Mouse (Mus musculus) lung, postnatal 36 days (tissue): ENCODE measurements around the gene Ube2q2.
A peak's percentile ranks its signal among the peaks of the same experiment; 100 is the strongest.
"Not testable (repeated sequence)": the region's sequence is repeated elsewhere in the genome, so short reads cannot be mapped to it uniquely, and the experiment has no call there.

ENCODE experiments used
- DNase-seq: peaks from one replicate; pipeline ENCODE4 v3.0.0; 2022; ENCODE audit warnings: mixed read lengths

The Ube2q2 gene

DNA sequence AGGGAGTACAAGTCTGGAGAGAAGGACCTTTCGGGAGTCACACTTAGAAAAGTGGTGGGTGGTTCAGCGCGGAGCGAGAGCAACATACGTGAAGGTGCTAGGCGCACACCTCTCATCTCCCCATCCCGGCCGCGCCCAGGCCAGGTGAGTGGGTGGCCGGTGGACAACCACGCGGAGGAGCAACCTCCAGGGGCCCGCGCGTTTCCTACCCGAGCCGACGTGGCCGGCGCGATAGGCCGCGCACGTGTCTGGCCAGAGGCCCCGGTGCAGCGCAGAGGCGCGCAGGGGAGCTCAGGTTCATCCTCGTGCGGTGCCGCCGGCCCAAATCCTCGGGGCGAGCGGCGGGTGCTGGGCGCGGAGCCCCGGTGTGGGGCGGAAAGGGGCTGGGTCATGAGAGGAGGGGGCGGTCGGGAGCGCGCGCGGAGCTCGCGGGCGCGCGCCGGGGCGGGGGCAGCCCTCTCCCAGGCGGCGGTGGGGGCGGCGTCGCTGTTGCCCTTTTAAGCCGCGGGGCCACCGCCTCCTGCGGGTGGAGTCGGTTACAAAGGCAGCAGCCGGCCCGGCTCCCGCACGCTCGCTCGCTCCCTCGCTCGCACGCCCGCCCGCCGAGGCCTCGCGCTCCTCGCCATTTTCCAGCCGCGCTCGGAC is at the start of gene Ube2q2:
Gene Ube2q2 (plus strand): TSS at position 1 of the 645 bp plus-strand sequence.
- peak; percentile 74 for DNase-seq

DNA sequence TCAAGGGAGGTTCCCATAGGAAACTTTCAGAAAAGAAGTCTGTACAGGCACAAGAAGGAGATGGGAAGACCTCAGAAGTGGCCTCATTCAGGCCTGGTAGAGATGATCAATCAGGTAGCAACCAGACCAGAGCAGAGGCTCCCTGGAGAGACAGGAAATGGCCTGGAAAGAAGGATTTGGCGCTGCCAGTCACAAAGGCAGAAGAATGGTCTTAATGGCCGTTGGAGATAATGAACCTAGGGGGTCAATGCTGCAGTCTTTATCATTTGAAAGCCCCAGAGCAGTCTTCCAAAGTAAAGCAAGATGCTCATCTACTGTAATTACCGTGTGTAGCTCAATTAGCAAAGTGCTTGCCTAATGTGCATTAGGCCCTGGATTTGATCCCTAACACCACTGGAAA is 47.5 kb upstream of the Ube2q2 start:
- DNase-seq = no peak

GRCm38 (mm10) chr9:55102186-55102835 is 46.3 kb upstream of the Ube2q2 start:
- DNase-seq = no peak

DNA sequence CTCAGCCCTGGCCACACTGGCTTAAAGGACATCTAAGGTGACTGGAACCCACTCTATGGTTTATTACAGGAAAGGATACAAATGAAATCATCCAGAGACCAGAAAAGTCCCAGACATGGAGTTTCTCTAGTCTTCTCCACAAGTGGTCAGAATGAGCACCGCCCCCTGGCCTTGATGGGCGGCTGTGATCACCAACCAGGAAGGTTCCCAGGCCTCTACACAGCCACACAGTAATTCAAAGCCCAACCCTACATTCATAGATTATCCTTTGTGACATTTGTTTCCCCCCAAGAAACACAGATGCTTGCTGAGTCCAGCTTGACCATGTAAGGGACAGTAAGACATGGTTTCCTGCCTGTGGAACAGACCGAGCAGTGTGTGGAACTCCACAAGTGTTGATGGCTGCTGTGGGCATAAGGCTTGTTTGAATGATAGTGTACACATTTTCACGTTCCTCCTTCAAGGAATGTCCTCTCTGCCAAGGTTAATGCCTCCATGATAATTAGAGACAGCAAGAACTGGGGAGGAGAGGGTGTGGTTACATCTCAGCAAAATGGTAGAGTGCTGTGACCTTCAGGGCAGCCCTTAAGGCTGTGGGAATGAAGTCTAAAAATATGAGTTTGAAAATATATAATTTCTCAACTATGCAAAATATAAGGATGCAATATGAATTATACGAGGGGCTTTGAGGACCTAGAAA is 45.6 kb upstream of the Ube2q2 start:
- DNase-seq = no peak

DNA sequence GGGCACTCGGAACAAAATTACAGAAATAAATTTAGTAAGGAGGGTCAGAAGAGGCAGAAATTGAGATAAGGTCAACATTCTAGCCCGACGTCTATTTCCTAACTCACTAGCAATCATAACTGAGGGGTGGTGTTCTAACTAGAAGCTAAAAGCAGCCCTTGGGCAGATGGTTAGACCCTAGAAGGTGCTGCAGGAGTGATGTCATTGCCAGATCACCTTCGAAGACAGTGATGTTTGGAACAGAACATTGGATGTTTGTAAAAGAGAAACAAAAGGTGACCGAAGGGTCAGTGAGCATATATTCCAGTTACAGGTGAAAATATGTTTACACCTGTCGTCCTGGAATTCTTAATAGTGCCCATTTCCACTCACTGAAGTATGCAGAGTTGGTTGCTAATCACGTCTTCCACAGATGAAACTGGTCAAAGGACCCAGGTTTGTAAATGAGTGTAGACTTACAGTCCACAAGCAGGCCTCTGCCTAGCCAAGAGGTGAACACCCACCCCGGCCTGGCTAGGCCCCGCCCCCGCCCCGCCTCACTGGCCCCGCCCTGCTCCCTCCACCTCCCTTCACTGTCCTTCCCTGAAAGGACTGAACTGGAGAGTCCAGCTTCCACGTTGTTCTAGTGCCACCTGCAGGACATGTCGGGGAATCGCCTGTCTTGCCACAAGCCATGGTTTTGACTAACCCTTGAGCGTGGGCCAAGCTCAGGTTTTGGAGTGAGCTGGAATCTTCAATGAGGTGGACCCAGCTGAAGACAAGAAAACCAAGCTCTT is 38.4 kb upstream of the Ube2q2 start:
- peak; percentile 91 for DNase-seq

DNA sequence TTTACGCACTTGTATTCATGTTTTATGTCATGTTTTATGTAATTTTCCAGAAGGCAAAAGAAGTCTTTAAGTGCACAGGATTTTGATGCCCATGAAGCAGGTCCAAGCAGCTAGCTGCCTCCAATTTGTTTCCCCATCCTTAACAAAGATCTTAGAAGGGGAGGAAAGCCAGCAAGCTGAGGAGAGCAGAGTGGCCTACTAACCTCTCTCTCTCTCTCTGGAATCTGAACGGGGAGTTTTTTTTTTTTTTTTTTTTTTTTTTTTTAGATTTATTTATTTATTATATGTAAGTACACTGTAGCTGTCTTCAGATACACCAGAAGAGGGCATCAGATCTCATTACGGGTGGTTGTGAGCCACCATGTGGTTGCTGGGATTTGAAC is 37.8 kb upstream of the Ube2q2 start:
- DNase-seq = not testable (repeated sequence)

DNA sequence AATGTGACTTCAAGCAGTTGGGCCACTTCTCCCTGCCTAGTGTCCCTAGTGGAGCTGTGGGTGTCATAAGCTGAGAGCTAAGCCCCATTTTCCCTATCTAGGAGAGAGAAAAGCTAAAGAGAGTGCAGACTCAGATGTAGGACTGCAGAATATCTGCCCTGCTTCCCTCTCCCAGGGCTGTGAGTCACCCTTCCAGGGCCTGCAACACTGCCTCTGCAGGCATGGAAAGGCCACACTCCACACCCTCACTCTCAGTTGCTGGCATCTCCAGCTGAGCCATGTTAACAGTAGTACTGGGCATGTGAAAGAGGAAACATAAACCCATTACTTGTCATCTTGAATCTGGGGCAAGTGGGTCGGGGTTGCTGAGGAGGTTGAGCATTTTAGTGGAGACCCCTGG is 33.9 kb upstream of the Ube2q2 start:
- no peak for DNase-seq

GRCm38 (mm10) chr9:55117293-55118055 is 31.2 kb upstream of the Ube2q2 start:
- peak; percentile 17 for DNase-seq

- DNase-seq = peak; percentile 45
These were observed 26.1 kb upstream of the Ube2q2 start for GRCm38 (mm10) chr9:55122586-55122985.

GRCm38 (mm10) chr9:55125735-55126134 is 22.9 kb upstream of the Ube2q2 start:
- DNase-seq = no peak

DNA sequence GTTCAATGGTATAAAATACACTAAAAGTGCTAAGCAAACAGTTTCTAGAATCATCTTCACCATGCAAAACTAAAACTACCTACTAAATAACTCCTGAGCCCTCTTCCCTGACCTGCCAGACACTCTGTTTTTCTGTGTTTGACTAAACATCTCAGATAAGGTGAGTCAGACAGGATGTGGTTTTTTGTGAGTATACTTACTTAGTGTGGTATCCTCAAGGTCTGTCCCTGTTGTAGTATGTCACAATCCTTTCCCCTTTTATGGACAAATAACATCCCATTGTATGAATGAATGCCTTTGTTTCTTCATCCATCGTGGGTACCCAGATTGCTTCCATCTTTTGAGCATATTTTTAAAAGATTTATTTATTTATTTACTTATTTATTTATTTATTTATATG is 22.4 kb upstream of the Ube2q2 start:
- DNase-seq = no peak

DNA sequence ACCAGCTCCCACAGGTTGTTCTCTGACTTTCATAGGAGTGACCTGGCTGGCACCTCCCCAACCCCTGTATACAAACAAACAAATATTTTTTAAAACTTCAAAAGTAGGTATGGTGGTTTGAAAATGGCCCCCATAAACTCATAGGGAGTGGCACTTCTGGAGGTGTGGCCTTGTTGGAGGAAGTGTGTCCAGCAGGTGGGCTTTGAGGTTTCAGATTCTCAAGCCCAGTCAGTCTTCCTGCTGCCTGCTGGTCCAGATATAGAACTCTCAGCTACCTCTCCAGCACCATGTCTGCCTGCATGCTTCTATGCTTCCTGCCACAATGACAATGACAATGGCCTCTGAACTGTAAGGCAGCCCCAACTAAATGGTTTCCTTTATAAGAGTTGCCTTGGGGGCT is 16.8 kb upstream of the Ube2q2 start:
- DNase-seq = no peak

- peak; percentile 10 for DNase-seq
These were observed 12.1 kb upstream of the Ube2q2 start for GRCm38 (mm10) chr9:55136576-55136975.

GRCm38 (mm10) chr9:55137112-55137511 is 11.5 kb upstream of the Ube2q2 start:
- DNase-seq = no peak

DNA sequence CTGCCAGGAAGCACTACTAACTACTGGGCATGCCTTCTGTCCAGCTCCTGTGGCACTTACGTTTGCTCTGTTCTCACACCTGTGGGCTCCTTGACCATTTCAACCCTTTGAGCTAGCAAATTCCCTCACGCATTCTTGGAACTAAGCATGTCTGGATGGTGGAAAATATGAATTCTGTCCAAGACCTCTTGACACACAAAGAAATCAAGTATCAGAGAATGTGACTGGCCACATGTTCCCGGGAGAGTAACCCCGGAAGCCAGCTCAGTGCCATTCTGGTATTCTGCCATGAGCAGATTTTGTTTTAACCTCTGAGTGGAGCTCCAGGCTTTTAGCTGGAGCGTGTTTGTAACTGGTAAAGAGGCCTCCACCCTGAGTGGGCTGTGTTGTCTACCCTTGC is 8.7 kb upstream of the Ube2q2 start:
- DNase-seq = peak; percentile 76

DNA sequence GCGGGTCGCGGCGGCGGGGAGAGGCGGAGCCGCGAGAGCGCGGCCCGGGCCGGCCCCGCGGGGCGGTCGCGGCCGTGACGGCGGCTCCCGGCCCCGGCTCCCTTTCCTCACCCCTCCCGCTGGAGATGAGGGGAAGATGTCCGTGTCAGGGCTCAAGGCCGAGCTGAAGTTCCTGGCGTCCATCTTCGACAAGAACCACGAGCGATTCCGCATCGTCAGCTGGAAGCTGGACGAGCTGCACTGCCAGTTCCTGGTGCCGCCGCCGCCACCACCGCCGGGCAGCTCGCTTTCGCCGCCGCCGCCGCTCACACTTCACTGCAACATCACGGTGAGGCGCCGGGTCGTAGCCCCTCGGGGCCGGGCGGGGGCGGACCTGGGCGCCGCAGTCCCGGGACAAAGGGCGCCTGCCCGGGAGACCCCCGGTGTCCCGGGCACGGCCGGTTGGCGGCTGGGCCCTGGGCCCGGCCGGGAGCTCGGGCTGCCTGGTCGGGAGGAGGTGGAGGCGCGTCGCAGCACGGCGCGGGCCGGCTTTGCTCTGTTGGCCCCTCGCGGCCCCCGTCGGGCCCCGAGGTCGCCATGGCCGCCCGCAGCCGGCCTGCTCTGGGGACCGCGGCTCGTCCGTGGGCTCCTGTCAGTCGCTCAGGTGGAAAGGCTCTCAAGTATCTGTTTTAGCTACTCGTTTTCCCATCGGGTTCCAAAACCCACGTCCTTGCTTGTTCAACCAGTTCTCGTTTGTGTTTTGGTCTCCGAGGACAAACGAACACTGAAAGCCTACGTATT is 1.0 kb downstream of the Ube2q2 start:
- peak; percentile 34 for DNase-seq

GRCm38 (mm10) chr9:55150279-55150726 is 1.6 kb downstream of the Ube2q2 start:
- peak; percentile 15 for DNase-seq

GRCm38 (mm10) chr9:55151096-55151495 is 2.4 kb downstream of the Ube2q2 start:
- no peak for DNase-seq

DNA sequence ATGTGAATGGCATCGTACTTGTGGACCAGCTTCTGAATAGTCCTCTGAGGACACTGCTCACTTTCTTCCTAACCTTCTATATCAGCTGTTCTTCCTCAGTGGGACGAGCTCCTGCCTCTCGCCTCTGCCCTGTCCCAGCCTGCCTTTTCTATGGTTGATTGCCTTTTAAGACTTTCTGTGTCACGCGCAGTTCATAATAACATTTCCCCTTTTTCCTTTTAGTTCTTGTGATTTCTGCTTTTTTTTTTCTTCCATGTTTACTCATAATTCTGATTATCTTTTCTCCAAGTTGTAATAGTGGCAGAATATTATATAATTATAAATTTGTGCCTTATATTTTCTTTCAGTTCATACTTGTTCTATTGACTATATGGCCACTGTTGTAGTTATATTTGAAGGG is 4.3 kb downstream of the Ube2q2 start:
- DNase-seq = no peak

DNA sequence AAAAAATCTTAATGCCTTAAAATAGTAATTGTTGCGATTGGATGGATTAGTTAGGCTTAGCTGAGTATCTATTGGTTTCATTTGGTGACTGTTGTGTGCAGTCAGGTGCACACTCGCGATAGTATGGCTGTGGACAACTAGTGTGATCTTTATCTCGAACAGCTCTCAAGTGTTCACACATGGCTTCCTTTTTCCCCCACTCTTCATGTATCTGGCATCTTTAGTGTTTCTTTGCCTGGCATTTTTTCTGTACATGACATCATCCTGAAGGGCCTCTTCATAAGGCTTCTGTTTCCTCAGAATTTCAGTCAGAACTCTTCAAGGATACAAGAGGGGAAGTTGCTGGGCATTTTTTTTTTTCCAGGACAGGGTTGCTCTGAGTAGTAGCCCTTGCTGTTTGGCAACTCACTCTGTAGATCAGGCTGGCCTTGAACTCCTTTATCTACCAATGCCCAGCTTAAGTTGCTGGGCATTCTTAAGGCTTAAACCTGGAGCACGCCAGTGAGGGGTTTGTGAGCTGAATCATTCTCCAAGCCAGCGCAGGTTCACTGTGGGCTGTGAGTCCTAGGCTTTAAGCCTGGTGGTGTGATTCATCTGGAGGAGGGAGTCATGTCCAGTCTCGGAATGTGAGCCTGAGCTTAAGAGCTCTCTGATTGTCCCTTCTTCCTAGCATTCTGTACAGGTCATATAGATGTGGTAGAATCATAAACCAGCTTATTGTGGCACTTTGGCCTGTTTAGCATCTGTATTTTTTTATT is 22.2 kb downstream of the Ube2q2 start:
- DNase-seq = peak; percentile 35

DNA sequence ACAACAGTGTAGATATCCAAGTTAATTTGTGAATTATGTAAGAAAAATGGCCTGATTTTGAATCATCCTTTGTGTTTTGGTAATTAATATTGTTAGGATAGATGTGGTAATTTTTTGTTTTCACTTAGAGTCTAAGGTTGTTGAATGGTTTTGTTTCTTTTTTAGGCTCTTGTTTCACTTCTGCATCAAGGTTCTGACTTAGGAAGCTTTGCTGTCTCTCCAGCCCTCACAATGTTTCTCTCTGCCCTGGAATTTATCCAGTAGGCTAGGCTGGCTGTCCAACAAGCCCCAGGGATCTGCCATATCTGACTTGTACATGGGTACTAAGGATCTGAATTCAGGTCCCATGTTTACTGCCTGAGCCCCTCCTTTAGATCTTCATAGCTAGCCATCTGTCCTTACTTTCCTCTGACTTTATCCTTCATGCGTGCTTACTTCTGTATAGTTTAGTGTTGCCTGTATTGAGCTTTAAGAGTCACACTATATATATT is 23.6 kb downstream of the Ube2q2 start:
- no peak for DNase-seq
